Mouse (Mus musculus) forebrain, embryonic 15.5 days (tissue): ENCODE results near the gene Lypd5. TPM values are rescaled to one million over a fixed set of nuclear protein-coding genes. Genes with fewer than 3 reads are reported as not detected.

Experiments
- ATAC-seq: fragments of 200-750 bp; cut with Nextera tagmentation; replicated peaks from 2 replicates; pipeline ENCODE4 v1.8.0; 2017; ENCODE audit warnings: mild to moderate bottlenecking, moderate TSS enrichment, moderate library complexity
- H3K27ac ChIP-seq: fragments of 300-500 bp; sonication (generic); replicated peaks from 2 replicates; pipeline ENCODE4 v1.5.1; 2015; ENCODE audit warnings: mild to moderate bottlenecking, inconsistent platforms
- H3K27me3 ChIP-seq: fragments of 300-500 bp; sonication (generic); 2 replicates; pipeline ENCODE4 v1.6.1; 2015; ENCODE audit warnings: inconsistent platforms
- H3K36me3 ChIP-seq: fragments of 300-500 bp; sonication (generic); 2 replicates; pipeline ENCODE4 v1.6.1; 2015; ENCODE audit warnings: mild to moderate bottlenecking, inconsistent platforms
- H3K4me1 ChIP-seq: fragments of 300-500 bp; sonication (generic); 2 replicates; pipeline ENCODE4 v1.6.1; 2015; ENCODE audit warnings: inconsistent platforms
- H3K4me2 ChIP-seq: fragments of 300-500 bp; sonication (generic); replicated peaks from 2 replicates; pipeline ENCODE4 v1.6.1; 2015; ENCODE audit warnings: mild to moderate bottlenecking, inconsistent platforms
- H3K4me3 ChIP-seq: fragments of 300-500 bp; sonication (generic); 2 replicates; pipeline ENCODE4 v1.5.1; 2015; ENCODE audit warnings: mild to moderate bottlenecking, inconsistent platforms
- H3K9ac ChIP-seq: fragments of 300-500 bp; sonication (generic); replicated peaks from 2 replicates; pipeline ENCODE4 v1.6.1; 2015; ENCODE audit warnings: mild to moderate bottlenecking, inconsistent platforms
- H3K9me3 ChIP-seq: fragments of 300-500 bp; sonication (generic); 2 replicates; pipeline ENCODE4 v1.6.1; 2016; ENCODE audit warnings: inconsistent platforms
- WGBS: fragments of 180-500 bp; shearing (Covaris S2); methylation state at CpG from one replicate; pipeline ENCODE4 v1.1.7; 2015; ENCODE audit warnings: mixed read lengths; 5-methylcytosine and 5-hydroxymethylcytosine counted together
- polyA plus RNA-seq: library from polyadenylated mRNA; unstranded; fragments of >200 nt; fragmentation: Nextera tagmentation; extraction: Ambion mirVana; gene quantifications from 2 replicates; pipeline ENCODE4 v1.2.1, GENCODE M21; 2015

Gene Lypd5
- polyA plus RNA-seq = not detected in 2 replicates

DNA sequence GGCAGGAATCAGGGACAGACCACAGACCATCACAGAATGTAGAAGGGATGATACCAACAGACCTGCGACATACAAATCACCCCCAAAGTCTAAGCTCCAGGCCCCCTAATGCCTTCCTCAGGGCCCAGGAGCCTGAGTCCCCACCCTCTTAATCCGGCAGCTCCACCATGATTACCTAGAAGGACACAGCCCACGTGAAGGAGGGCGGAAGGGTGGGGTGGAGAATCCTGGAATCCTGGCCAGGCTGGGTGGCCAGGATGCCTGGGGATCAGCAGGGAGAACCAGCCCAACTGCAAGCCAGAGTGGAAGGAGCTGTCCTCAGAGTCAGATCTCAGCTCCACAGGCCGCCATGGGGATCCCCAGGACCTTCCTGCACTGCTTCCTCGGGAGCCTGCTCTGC is at the start of gene Lypd5:
TSS of gene Lypd5 (plus strand) at position 301 of the 400 bp plus-strand sequence.
- no peaks in the 10 kb centered on the region for H3K36me3 ChIP-seq
- 44% methylated on average over 6 of the region's 6 CpGs for WGBS
- ATAC-seq = no peak
- H3K9me3 ChIP-seq = no peaks in the 10 kb centered on the region
- H3K27ac ChIP-seq = no peak within 1 kb of the TSS
- no peak within 1 kb of the TSS for H3K4me2 ChIP-seq
- no peaks in the 10 kb centered on the region for H3K27me3 ChIP-seq
- H3K4me1 ChIP-seq = no peaks in the 10 kb centered on the region
- H3K9ac ChIP-seq = no peak within 1 kb of the TSS
- H3K4me3 ChIP-seq = no peak within 1 kb of the TSS

DNA sequence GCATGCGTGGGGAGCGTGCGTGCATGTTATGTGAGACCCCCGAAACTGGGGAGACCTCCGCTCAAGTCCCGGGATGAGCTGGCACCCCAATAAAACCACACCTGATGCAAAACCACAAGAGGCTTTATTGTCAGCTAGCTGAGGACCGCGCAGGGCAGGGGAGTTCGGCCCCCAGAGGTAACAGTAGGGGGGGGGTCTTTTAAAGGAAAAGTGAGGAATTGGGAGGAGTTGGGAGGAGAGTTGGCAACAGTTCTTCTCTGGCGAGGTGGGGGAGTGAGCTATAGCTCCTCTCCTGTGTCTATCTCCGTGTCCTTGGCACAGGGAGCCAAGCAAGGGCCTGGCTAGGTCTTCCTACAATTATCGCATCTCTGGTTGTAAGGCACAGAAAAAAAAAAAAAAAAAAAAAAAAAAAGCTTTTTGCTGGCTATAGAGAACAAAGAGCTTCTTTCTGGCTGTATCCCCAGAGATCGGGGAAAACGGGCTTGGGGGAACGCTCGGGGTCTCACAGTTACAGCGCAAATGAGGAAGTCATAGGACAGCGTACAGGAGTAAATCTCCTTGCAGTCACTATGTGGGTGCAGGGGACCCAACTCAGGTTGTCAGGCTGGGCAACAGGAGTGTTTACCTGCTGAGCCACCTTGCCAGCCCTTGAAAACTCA is 49.0 kb upstream of the Lypd5 start:
- Histone ChIP-seq H3K4me3 (peak overlapping the region; percentile 80), H3K4me2 (peak overlapping the region; percentile 94), H3K27me3 (no peaks in the 10 kb centered on the region), H3K36me3 (peaks cover 44% of the 10 kb centered on the region), H3K9me3 (no peaks in the 10 kb centered on the region), H3K27ac (peak overlapping the region; percentile 94), H3K4me1 (peaks cover 26% of the 10 kb centered on the region), H3K9ac (peak overlapping the region; percentile 87)
- ATAC-seq = peak; percentile 43
- WGBS = under 1% methylated on average over 18 of the region's 18 CpGs

DNA sequence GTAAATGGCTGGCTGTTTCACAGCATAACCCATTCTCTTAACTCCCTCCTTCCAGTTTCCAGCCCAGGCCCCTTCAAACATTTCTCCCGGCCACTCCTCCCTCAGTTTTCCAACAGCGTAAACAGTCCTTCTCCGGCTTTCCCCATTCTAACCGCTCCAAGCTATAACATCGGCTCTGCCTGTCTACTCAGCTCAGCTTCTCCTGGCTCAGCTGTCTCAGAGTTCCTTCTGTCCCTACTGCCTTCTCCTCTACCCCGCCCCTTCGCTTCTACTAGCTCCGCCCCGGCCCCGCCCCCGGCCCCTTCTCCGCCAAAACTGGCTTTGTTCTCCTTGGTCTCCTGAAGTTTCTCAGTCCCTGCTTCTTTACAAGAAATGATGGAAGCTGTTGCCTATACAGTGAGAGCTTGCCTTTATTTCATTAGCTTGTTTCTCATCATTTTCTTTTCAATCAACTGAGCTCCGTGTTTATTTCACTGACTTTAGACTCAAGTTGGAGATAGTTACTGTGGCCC is 48.2 kb upstream of the Lypd5 start, which contains the start of gene Zfp61:
TSS of gene Zfp61 (minus strand) at position 462 of the 512 bp plus-strand sequence.
- H3K4me2 ChIP-seq = peak within 1 kb of the TSS; percentile 94
- peaks cover 26% of the 10 kb centered on the region for H3K4me1 ChIP-seq
- H3K36me3 ChIP-seq = peaks cover 38% of the 10 kb centered on the region
- no peaks in the 10 kb centered on the region for H3K27me3 ChIP-seq
- ATAC-seq = peak; percentile 59
- under 1% methylated on average over 13 of the region's 13 CpGs for whole genome bisulfite sequencing
- H3K9me3 ChIP-seq = no peaks in the 10 kb centered on the region
- H3K9ac ChIP-seq = peak within 1 kb of the TSS; percentile 87
- peak within 1 kb of the TSS; percentile 80 for H3K4me3 ChIP-seq
- H3K27ac ChIP-seq = peak within 1 kb of the TSS; percentile 94

DNA sequence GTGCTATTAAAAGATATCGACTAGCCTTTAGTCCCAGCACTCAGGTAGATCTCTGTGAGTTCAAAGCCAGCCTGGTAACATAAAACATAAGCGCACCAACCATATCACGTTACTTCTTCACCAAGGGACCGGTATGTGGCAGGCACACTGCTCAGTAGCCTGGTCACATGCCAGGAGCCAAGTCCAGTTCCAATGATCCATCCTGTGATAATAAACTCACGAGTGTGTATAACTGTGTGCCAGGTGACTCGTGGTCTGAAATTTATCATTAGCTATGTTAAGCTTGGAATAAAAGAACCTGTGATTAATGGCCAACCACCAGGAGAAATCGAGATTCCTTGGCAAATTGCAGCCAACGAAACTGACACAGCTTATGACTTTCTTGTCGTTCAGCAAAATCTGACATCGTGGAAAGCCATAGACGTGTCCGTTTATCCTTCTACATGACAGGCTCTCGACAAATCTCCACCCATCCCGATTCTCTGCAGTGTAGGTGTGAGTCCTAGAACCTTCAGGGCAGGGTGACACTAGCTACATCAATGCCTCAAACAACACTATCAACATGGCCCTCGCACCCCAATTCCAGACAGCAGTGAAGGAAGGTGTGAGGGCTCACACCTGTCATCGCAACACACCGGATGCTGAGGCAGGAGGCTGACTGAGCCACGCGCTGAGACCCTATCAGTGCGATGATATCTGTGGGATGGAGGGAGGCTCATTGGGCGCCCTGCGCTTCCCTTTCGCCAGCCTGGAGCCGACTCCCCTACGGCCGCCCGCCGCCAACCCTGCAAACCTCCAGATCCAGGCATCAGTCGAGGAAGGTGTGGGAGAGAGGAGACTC is 33.0 kb upstream of the Lypd5 start:
- Histone ChIP-seq H3K27ac (peak overlapping the region; percentile 87), H3K27me3 (peaks cover 5% of the 10 kb centered on the region; the same call in 1 of the 2 replicates), H3K36me3 (peaks cover 15% of the 10 kb centered on the region), H3K9ac (peak overlapping the region; percentile 90), H3K4me1 (peaks cover 13% of the 10 kb centered on the region), H3K4me3 (peak overlapping the region; percentile 73), H3K4me2 (peak overlapping the region; percentile 61), H3K9me3 (no peaks in the 10 kb centered on the region)
- WGBS = 29% methylated on average over 29 of the region's 29 CpGs
- ATAC-seq = peak; percentile 84

DNA sequence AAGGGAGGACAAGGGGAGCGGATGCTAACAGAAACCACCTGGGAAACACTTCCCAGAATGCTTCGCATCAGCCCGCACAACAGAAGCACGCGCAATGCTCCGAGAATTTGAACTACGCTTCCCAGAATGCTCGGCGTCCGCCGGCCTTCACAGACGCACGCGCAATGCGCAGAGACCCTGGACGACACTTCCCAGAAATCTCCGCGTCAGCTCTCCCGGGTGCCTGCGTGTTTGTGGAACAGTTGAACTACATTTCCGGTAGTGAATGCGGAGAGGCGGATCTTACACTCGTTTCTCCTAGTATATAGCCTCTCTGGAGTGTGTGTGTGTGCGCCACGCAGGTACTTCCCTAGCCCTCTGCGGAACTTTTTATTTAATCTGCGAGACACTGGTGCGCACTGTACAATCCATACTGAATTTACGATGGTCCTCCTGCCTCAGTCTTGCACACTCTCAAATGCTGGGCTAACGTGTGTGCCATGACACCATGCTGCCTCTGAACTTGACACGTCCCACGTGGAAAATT is 32.4 kb upstream of the Lypd5 start, which contains the start of gene Zfp94:
TSS of gene Zfp94 (minus strand) at position 100 of the 526 bp plus-strand sequence.
- Histone ChIP-seq H3K36me3 (peaks cover 9% of the 10 kb centered on the region), H3K4me2 (peak within 1 kb of the TSS; percentile 61), H3K27ac (peak within 1 kb of the TSS; percentile 87), H3K9me3 (no peaks in the 10 kb centered on the region), H3K4me3 (peak within 1 kb of the TSS; percentile 73), H3K9ac (peak within 1 kb of the TSS; percentile 90), H3K27me3 (peaks cover 5% of the 10 kb centered on the region; the same call in 1 of the 2 replicates), H3K4me1 (peaks cover 13% of the 10 kb centered on the region)
- ATAC-seq = peak; percentile 96
- under 1% methylated on average over 33 of the region's 33 CpGs for WGBS

DNA sequence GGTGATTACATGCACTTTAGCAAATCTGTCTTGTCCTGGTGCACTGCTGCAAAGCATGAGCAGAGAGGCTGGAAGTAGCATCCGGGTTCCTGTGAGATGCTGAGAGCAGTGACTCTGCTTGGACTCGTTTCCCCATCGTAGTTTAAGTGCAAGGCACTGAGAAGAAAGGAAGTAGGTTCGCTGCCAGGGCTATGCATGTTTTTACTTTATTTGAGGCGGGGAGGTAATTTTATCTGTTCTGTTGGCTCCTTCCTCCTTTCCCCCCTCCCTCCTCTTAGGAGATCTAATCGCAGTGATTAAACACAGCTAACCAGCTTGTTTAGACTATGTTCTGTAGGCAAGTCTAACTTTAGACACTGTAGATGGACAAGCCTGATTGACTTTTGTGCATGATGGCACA is 30.1 kb upstream of the Lypd5 start:
- no peak overlapping the region for H3K4me2 ChIP-seq
- ATAC-seq = no peak
- H3K4me1 ChIP-seq = peaks cover 13% of the 10 kb centered on the region
- no peaks in the 10 kb centered on the region for H3K9me3 ChIP-seq
- H3K27ac ChIP-seq = no peak overlapping the region
- 77% methylated on average over 6 of the region's 6 CpGs for WGBS
- no peak overlapping the region for H3K4me3 ChIP-seq
- peaks cover 5% of the 10 kb centered on the region; the same call in 1 of the 2 replicates for H3K27me3 ChIP-seq
- no peak overlapping the region for H3K9ac ChIP-seq
- H3K36me3 ChIP-seq = no peaks in the 10 kb centered on the region

DNA sequence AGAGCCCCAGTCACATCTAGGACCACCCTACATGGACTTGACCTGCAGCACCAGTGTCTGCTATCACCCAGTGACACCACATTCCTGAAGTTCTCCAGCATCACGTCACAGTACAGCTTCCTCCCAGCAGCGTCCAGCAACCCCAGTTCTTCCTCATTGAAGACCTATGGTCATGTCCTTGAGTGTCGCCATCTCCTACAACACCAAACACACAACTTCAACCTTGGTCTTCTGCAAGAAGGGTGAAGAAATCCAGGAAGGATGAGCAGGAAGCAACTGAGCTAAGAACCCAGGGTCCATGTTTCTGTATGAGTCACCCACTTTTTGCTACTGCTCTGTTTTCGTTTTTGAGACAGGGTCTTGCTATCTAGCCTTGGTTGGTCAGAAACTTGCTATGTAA is 26.4 kb upstream of the Lypd5 start:
- Histone ChIP-seq H3K9ac (no peak overlapping the region), H3K27me3 (peaks cover 5% of the 10 kb centered on the region; the same call in 1 of the 2 replicates), H3K9me3 (no peaks in the 10 kb centered on the region; the same call in 1 of the 2 replicates), H3K36me3 (no peaks in the 10 kb centered on the region), H3K4me2 (no peak overlapping the region), H3K4me3 (no peak overlapping the region), H3K4me1 (peaks cover 12% of the 10 kb centered on the region), H3K27ac (no peak overlapping the region)
- no peak for ATAC-seq
- WGBS = 77% methylated on average over 4 of the region's 4 CpGs

DNA sequence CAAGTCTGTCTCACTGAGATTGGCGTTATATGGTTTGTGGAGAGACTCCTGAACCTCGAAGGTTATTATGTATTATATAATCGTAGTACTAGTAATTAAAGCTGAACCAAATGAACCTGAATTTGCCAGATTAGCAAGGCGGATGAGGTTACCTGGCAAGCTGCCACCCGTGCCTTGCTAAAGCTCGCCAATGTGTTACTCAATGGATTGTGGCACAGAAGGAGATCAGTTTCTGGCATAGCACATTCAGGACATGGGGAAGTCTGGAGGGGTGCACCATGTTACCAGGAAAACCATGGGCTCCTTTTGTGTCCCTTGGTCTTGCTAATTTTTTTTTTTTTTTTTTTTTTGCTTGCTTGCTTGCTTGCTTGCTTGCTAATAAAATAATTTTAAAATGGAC is 23.8 kb upstream of the Lypd5 start:
- ATAC-seq = no peak
- Histone ChIP-seq H3K27me3 (no peaks in the 10 kb centered on the region), H3K27ac (peak overlapping the region; percentile 67), H3K4me3 (no peak overlapping the region), H3K9ac (no peak overlapping the region), H3K9me3 (no peaks in the 10 kb centered on the region; the same call in 1 of the 2 replicates), H3K4me1 (peaks cover 12% of the 10 kb centered on the region), H3K4me2 (peak overlapping the region; percentile 49), H3K36me3 (no peaks in the 10 kb centered on the region)
- 46% methylated on average over 6 of the region's 6 CpGs for WGBS

DNA sequence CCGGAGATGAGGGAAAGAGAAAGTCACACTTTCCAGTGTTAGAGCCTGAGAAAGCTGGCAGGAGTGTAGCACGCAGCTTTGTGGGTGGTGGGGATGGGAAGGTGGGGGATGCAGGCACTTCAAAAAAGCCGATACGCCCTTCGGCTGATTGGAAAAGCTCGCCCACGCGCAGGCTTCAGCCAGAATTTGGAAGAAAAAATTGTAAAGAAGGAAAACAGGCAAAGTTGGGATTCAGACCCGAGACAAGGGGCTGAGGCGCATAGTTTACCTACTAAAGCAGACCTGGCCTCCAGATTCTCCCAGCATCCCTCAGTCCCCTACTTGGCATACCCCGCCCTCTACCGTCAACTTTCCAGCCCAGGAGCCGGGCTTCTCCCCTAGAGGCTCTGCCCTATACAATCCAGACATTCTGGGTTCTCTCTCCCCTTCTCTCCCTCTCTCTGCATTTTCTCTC is 23.3 kb upstream of the Lypd5 start:
- H3K4me3 ChIP-seq = peak overlapping the region; percentile 30
- H3K36me3 ChIP-seq = no peaks in the 10 kb centered on the region
- peak overlapping the region; percentile 49 for H3K4me2 ChIP-seq
- H3K9me3 ChIP-seq = no peaks in the 10 kb centered on the region; the same call in 1 of the 2 replicates
- H3K9ac ChIP-seq = peak overlapping the region; percentile 35
- WGBS = 4% methylated on average over 13 of the region's 13 CpGs
- H3K27me3 ChIP-seq = no peaks in the 10 kb centered on the region
- ATAC-seq = peak; percentile 82
- peaks cover 12% of the 10 kb centered on the region for H3K4me1 ChIP-seq
- peak overlapping the region; percentile 67 for H3K27ac ChIP-seq

DNA sequence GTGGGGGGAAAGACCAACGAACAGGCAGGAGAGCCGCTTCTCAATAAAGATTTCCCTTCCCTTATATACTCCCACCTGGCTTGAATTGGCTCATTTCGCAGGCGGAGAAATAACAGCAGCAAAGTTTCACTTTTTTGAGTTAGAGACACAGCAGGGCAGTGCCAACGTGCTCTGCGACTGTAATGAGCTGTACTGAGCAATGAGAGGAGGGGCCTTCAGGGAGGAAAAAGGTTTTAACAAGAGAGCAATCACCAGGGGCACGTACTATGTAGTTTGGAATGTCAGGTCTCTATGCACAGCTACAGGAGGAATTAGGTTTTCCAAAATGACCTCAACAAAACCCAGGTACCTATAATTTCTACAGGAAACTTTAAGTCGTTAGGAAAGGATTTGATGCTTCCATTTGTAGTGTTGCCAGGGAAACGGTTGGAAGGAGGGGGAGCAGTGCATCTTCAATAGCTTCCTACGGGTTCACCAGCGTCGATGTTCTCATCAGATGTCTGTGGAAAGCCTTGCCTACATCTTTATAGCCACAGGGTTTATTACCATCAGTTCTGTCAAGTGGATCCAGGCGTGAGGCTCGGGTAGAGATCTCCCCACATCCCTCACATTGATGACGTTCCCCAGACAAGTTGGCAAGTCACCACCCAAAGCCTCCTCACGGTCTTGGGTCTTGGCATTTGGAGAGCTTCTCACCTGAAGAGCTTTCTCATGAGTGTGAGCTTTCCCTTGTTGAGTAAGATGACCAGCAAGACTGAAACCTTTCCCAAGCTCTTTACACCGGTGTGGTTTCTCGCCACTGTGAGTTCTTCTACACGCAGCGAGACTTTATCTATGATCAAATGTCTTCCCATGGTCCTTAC is 22.5 kb upstream of the Lypd5 start:
- H3K9ac ChIP-seq = peak overlapping the region; percentile 35; the same call in 1 of the 2 replicates

More for the DNA sequence above, 22.5 kb upstream of the Lypd5 start:
- Histone ChIP-seq H3K4me3 (peak overlapping the region; percentile 30), H3K36me3 (no peaks in the 10 kb centered on the region), H3K9me3 (no peaks in the 10 kb centered on the region; the same call in 1 of the 2 replicates), H3K4me2 (peak overlapping the region; percentile 49), H3K27me3 (no peaks in the 10 kb centered on the region), H3K27ac (peak overlapping the region; percentile 67), H3K4me1 (peaks cover 12% of the 10 kb centered on the region)
- 34% methylated on average over 20 of the region's 20 CpGs for WGBS
- ATAC-seq = peak; percentile 69
